17 mouse cellular contexts compared by ENCODE assay signal in the genomic region with DNA sequence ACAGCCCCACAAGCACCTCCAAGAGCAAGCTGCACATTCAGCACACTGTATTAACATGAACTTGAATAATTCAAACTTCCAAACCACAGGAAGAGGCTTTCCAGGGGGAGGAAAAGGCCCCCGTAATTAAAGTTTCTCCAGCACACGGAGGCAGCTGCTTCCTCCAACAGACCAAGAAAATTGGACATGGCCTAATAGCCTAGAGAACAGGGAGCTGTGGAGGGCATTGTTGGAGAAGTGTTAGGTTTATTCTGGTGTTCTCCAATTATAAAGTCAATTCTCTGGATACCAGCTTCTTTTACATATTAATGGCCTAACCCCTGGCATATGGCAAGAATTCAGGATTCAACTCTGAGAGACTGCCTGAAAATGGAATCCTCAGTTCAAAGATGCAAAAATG.
DNase-seq lines count a peak whose midpoint lies in the region; ATAC-seq lines count a peak whose summit lies in the region.
"Had no signal": no experiment of that assay in that cellular context is flagged by ENCODE, and none has a peak within 500 bp of the region (broad histone marks: within the 10 kb centered on the region; RNA-seq: fewer than 3 reads in every experiment).

No protein-coding gene starts in this region.

- H3K4me1 ChIP-seq in neural tube, embryonic 11.5 days (ENCODE audit: control insufficient read depth, insufficient read depth, low read length) = no peaks in the 10 kb centered on the region
- peaks cover 12% of the 10 kb centered on the region for H3K4me1 ChIP-seq in hindbrain, embryonic 12.5 days
- H3K4me1 ChIP-seq in midbrain, embryonic 15.5 days = peaks cover 14% of the 10 kb centered on the region

- H3K9ac ChIP-seq in neural tube, embryonic 11.5 days (ENCODE audit: low read length) = no peak overlapping the region
- H3K9ac ChIP-seq in hindbrain, embryonic 12.5 days = no peak overlapping the region
- no peak overlapping the region for H3K9ac ChIP-seq in midbrain, embryonic 15.5 days
- H3K9ac ChIP-seq: embryonic facial prominence, embryonic 12.5 days; lung, embryonic 14.5 days had no signal

- peak; percentile 12 for DNase-seq in neural tube, embryonic 11.5 days (ENCODE audit: low spot score)
- DNase-seq in neural tube, embryonic 10.5 days (ENCODE audit: extremely low spot score, low spot score) = no peak
- no peak for DNase-seq in right cerebral cortex, postnatal 10 days (ENCODE audit: low spot score in 2 of 2)
- no peak for DNase-seq in cerebellum, adult 9-10 months
- DNase-seq in layer of hippocampus, postnatal 14 days (ENCODE audit: low spot score in 2 of 2) = no peak
- DNase-seq: adrenal gland, postnatal 36 days; cerebellum, postnatal 14 days; heart, adult 2 months; heart, postnatal 10 days; kidney, postnatal 36 days; lung, embryonic 14.5 days; spleen, adult 18-20 months; thymus, postnatal 14 days had no signal

- ATAC-seq in neural tube, embryonic 11.5 days (ENCODE audit: insufficient read depth, low FRiP score, low TSS enrichment) = no peak
- ATAC-seq in hindbrain, embryonic 12.5 days (ENCODE audit: low FRiP score) = peak; percentile 90
- ATAC-seq in midbrain, embryonic 15.5 days (replicated peaks) = peak; percentile 89
- ATAC-seq: intestine, postnatal 0 days had no signal

- no peak overlapping the region for H3K27ac ChIP-seq in neural tube, embryonic 11.5 days (ENCODE audit: low read depth, low read length)
- H3K27ac ChIP-seq in hindbrain, embryonic 12.5 days = 0 out of 2 replicates have a peak overlapping the region, but pooled peaks have one; percentile 5
- peak overlapping the region; percentile 65 for H3K27ac ChIP-seq in midbrain, embryonic 15.5 days
- H3K27ac ChIP-seq: embryonic facial prominence, embryonic 12.5 days; heart, adult 2 months had no signal

- no peaks in the 10 kb centered on the region for H3K36me3 ChIP-seq in neural tube, embryonic 11.5 days (ENCODE audit: control insufficient read depth, insufficient read depth, low read length)
- H3K36me3 ChIP-seq in hindbrain, embryonic 12.5 days = no peaks in the 10 kb centered on the region
- no peaks in the 10 kb centered on the region for H3K36me3 ChIP-seq in midbrain, embryonic 15.5 days (replicated peaks)
- H3K36me3 ChIP-seq: embryonic facial prominence, embryonic 12.5 days had no signal

- no peak overlapping the region for H3K4me3 ChIP-seq in neural tube, embryonic 11.5 days (ENCODE audit: low read depth, low read length)
- H3K4me3 ChIP-seq in hindbrain, embryonic 12.5 days = no peak overlapping the region
- no peak overlapping the region for H3K4me3 ChIP-seq in midbrain, embryonic 15.5 days
- H3K4me3 ChIP-seq: embryonic facial prominence, embryonic 12.5 days; heart, adult 2 months had no signal

- 41% methylated on average over 2 of the region's 2 CpGs for WGBS in neural tube, embryonic 11.5 days
- 12% methylated on average over 2 of the region's 2 CpGs for WGBS in hindbrain, embryonic 12.5 days
- 10% methylated on average over 2 of the region's 2 CpGs for WGBS in midbrain, embryonic 15.5 days

- H3K9me3 ChIP-seq in neural tube, embryonic 11.5 days (ENCODE audit: control insufficient read depth, low read length) = no peaks in the 10 kb centered on the region
- no peaks in the 10 kb centered on the region for H3K9me3 ChIP-seq in hindbrain, embryonic 12.5 days (replicated peaks)
- H3K9me3 ChIP-seq in midbrain, embryonic 15.5 days = no peaks in the 10 kb centered on the region
- H3K9me3 ChIP-seq: embryonic facial prominence, embryonic 12.5 days had no signal

- H3K4me2 ChIP-seq in neural tube, embryonic 11.5 days (ENCODE audit: low read depth) = no peak overlapping the region
- no peak overlapping the region for H3K4me2 ChIP-seq in hindbrain, embryonic 12.5 days (replicated peaks)
- H3K4me2 ChIP-seq in midbrain, embryonic 15.5 days = no peak overlapping the region
- H3K4me2 ChIP-seq: embryonic facial prominence, embryonic 12.5 days; lung, embryonic 14.5 days had no signal

- H3K27me3 ChIP-seq in neural tube, embryonic 11.5 days (ENCODE audit: control insufficient read depth, insufficient read depth, low read length) = no peaks in the 10 kb centered on the region
- no peaks in the 10 kb centered on the region for H3K27me3 ChIP-seq in hindbrain, embryonic 12.5 days
- H3K27me3 ChIP-seq in midbrain, embryonic 15.5 days (replicated peaks) = no peaks in the 10 kb centered on the region
- H3K27me3 ChIP-seq: embryonic facial prominence, embryonic 12.5 days had no signal
